Mouse (Mus musculus) hindbrain, postnatal 0 days (tissue): ENCODE measurements around the gene Hapln2. TPM values are rescaled to one million over a fixed set of nuclear protein-coding genes. Genes with fewer than 3 reads are reported as not detected.

Experiments used
- ATAC-seq: fragments of 200-750 bp; cut with Nextera tagmentation; 2 replicates; pipeline ENCODE4 v1.8.0; 2017; ENCODE audit warnings: mild to moderate bottlenecking, moderate TSS enrichment, moderate library complexity
- DNase-seq: peaks from one replicate; pipeline ENCODE4 v3.0.0-alpha.2; 2015; ENCODE audit warnings: low spot score
- H3K27ac ChIP-seq: fragments of 300-500 bp; sonication (generic); 2 replicates; pipeline ENCODE4 v1.5.1; 2014; ENCODE audit warnings: mild to moderate bottlenecking
- H3K27me3 ChIP-seq: fragments of 300-500 bp; sonication (generic); 2 replicates; pipeline ENCODE4 v1.6.1; 2014; ENCODE audit warnings: low read length, mixed read lengths; ENCODE audit not compliant: insufficient read depth
- H3K36me3 ChIP-seq: fragments of 300-500 bp; sonication (generic); 2 replicates; pipeline ENCODE4 v1.6.1; 2014; ENCODE audit warnings: low read length, mixed read lengths; ENCODE audit not compliant: insufficient read depth
- H3K4me1 ChIP-seq: fragments of 300-500 bp; sonication (generic); 2 replicates; pipeline ENCODE4 v1.6.1; 2014; ENCODE audit warnings: antibody characterized with exemption, low read length, mixed read lengths; ENCODE audit not compliant: insufficient read depth
- H3K4me2 ChIP-seq: fragments of 300-500 bp; sonication (generic); 2 replicates; pipeline ENCODE4 v1.6.1; 2014; ENCODE audit warnings: low read depth, mild to moderate bottlenecking, low read length, moderate library complexity, mixed read lengths
- H3K4me3 ChIP-seq: fragments of 300-500 bp; sonication (generic); 2 replicates; pipeline ENCODE4 v1.5.1; 2014; ENCODE audit warnings: low read length
- H3K9ac ChIP-seq: fragments of 300-500 bp; sonication (generic); replicated peaks from 2 replicates; pipeline ENCODE4 v1.6.1; 2014; ENCODE audit warnings: mild to moderate bottlenecking, low read length, moderate library complexity, mixed read lengths
- H3K9me3 ChIP-seq: fragments of 300-500 bp; sonication (generic); 2 replicates; pipeline ENCODE4 v1.6.1; 2016; ENCODE audit warnings: low read length, mixed read lengths
- CTCF ChIP-seq: IDR thresholded peaks from 2 replicates; pipeline ENCODE4 v1.5.1; 2016; ENCODE audit warnings: antibody characterized with exemption, control low read depth, low read depth
- WGBS: fragments of 180-500 bp; shearing (Covaris S2); extraction: QIAGEN DNeasy Blood & Tissue Kit; methylation state at CpG from one replicate; pipeline ENCODE4 v1.1.7; 2014; 5-methylcytosine and 5-hydroxymethylcytosine counted together
- polyA plus RNA-seq: library from polyadenylated mRNA; unstranded; fragments of >200 nt; fragmentation: Nextera tagmentation; extraction: Ambion mirVana; gene quantifications from 2 replicates; pipeline ENCODE4 v1.2.1, GENCODE M21; 2015
- total RNA-seq: library from RNA; depleted of rRNA; stranded (reverse); fragments of >200 nt; gene quantifications from 2 replicates; pipeline ENCODE4 v1.2.3, GENCODE M21; 2014

Hapln2 gene
- total and polyA plus RNA-seq, 2 experiments from 2014 or later = 0.47 to 1.5 TPM

GRCm38 (mm10) chr3:88057902-88058696 is 30.7 kb upstream of the Hapln2 start, which contains the start of gene Naxe:
TSS of gene Naxe (minus strand) at chr3:88058495.
- ATAC-seq (peak; percentile 96), DNase-seq (peak; percentile 95)
- peak within 1 kb of the TSS; percentile 89 for H3K4me2 ChIP-seq
- 0 out of 2 replicates have a peak, but pooled peaks cover 5% of the 10 kb centered on the region for H3K4me1 ChIP-seq
- no peak for TF ChIP-seq CTCF
- H3K27ac ChIP-seq = peak within 1 kb of the TSS; percentile 71
- peaks cover 25% of the 10 kb centered on the region; the same call in 1 of the 2 replicates for H3K36me3 ChIP-seq
- peak within 1 kb of the TSS; percentile 85 for H3K9ac ChIP-seq
- 1% methylated on average over 58 of the region's 60 CpGs for WGBS
- H3K4me3 ChIP-seq = peak within 1 kb of the TSS; percentile 83
- H3K9me3 ChIP-seq = no peaks in the 10 kb centered on the region
- H3K27me3 ChIP-seq = no peaks in the 10 kb centered on the region

- WGBS = 87% methylated on average over 6 of the region's 6 CpGs
- H3K4me2 ChIP-seq = peak overlapping the region; percentile 89
Observed at GRCm38 (mm10) chr3:88057030-88057429, 29.6 kb upstream of the Hapln2 start.

GRCm38 (mm10) chr3:88049532-88049931 is 22.1 kb upstream of the Hapln2 start:
- WGBS = 88% methylated on average over 3 of the region's 3 CpGs
- Histone ChIP-seq H3K9me3 (no peaks in the 10 kb centered on the region), H3K4me3 (no peak overlapping the region), H3K9ac (no peak overlapping the region), H3K27ac (no peak overlapping the region), H3K4me1 (no peaks in the 10 kb centered on the region), H3K36me3 (peaks cover 16% of the 10 kb centered on the region; the same call in 1 of the 2 replicates), H3K4me2 (no peak overlapping the region), H3K27me3 (no peaks in the 10 kb centered on the region)
- no peak for TF ChIP-seq CTCF
- ATAC-seq (no peak), DNase-seq (no peak)

More at GRCm38 (mm10) chr3:88057030-88057429, 29.6 kb upstream of the Hapln2 start:
- ATAC-seq (no peak), DNase-seq (no peak)
- H3K27ac ChIP-seq = no peak overlapping the region
- TF ChIP-seq CTCF = no peak
- H3K4me1 ChIP-seq = 0 out of 2 replicates have a peak, but pooled peaks cover 5% of the 10 kb centered on the region
- H3K9me3 ChIP-seq = no peaks in the 10 kb centered on the region
- H3K36me3 ChIP-seq = peaks cover 30% of the 10 kb centered on the region; the same call in 1 of the 2 replicates
- H3K27me3 ChIP-seq = no peaks in the 10 kb centered on the region
- H3K4me3 ChIP-seq = no peak overlapping the region
- H3K9ac ChIP-seq = 0 out of 2 replicates have a peak overlapping the region, but pooled peaks have one; percentile 85

GRCm38 (mm10) chr3:88042661-88043421 is 15.5 kb upstream of the Hapln2 start, which contains the start of gene Gpatch4:
TSS of gene Gpatch4 (plus strand) at chr3:88043108.
- ATAC-seq = peak; percentile 98
- peak; percentile 99 for DNase-seq
- Histone ChIP-seq H3K4me1 (peaks cover 7% of the 10 kb centered on the region; the same call in 1 of the 2 replicates), H3K9me3 (no peaks in the 10 kb centered on the region), H3K9ac (peak within 1 kb of the TSS; percentile 44), H3K4me3 (peak within 1 kb of the TSS; percentile 55), H3K27me3 (peaks cover 5% of the 10 kb centered on the region), H3K4me2 (peak within 1 kb of the TSS; percentile 71), H3K27ac (peak within 1 kb of the TSS; percentile 60; the same call in 1 of the 2 replicates), H3K36me3 (no peaks in the 10 kb centered on the region)
- WGBS = 10% methylated on average over 36 of the region's 36 CpGs
- TF ChIP-seq CTCF = no peak

- WGBS = 83% methylated on average over 1 of the region's 1 CpGs
- no peaks in the 10 kb centered on the region for H3K36me3 ChIP-seq
- no peak overlapping the region for H3K9ac ChIP-seq
- no peak overlapping the region for H3K4me3 ChIP-seq
- no peaks in the 10 kb centered on the region for H3K4me1 ChIP-seq
- no peak overlapping the region for H3K27ac ChIP-seq
- peaks cover 3% of the 10 kb centered on the region for H3K27me3 ChIP-seq
- no peak for TF ChIP-seq CTCF
- no peaks in the 10 kb centered on the region for H3K9me3 ChIP-seq
- H3K4me2 ChIP-seq = no peak overlapping the region
- ATAC-seq = no peak
- DNase-seq = no peak
Observed at GRCm38 (mm10) chr3:88035561-88036293, 8.3 kb upstream of the Hapln2 start.

GRCm38 (mm10) chr3:88033506-88033905 is 6.1 kb upstream of the Hapln2 start:
- H3K9me3 ChIP-seq = no peaks in the 10 kb centered on the region
- no peaks in the 10 kb centered on the region for H3K4me1 ChIP-seq
- 77% methylated on average over 5 of the region's 5 CpGs for WGBS
- no peaks in the 10 kb centered on the region for H3K36me3 ChIP-seq
- H3K4me2 ChIP-seq = no peak overlapping the region
- H3K9ac ChIP-seq = no peak overlapping the region
- ATAC-seq (no peak), DNase-seq (no peak)
- H3K4me3 ChIP-seq = no peak overlapping the region
- no peak for TF ChIP-seq CTCF
- no peaks in the 10 kb centered on the region for H3K27me3 ChIP-seq
- H3K27ac ChIP-seq = no peak overlapping the region
